Mouse (Mus musculus) megakaryocyte, embryonic 14.5 days (primary cell): ENCODE results near the gene Btbd3. TPM values are rescaled to one million over a fixed set of nuclear protein-coding genes. Genes with fewer than 3 reads are reported as not detected.

ENCODE experiments used
- H3K27me3 ChIP-seq: replicated peaks from 2 replicates; pipeline ENCODE3; 2012; ENCODE audit warnings: inconsistent platforms
- H3K36me3 ChIP-seq: replicated peaks from 2 replicates; pipeline ENCODE3; 2012; ENCODE audit warnings: low read length, inconsistent platforms, mixed read lengths
- H3K4me1 ChIP-seq: 2 replicates; pipeline ENCODE4 v1.6.1; 2012; ENCODE audit warnings: inconsistent platforms
- H3K4me3 ChIP-seq: replicated peaks from 2 replicates; pipeline ENCODE3; 2012; ENCODE audit warnings: moderate library complexity, mild to moderate bottlenecking, inconsistent platforms
- H3K9me3 ChIP-seq: 2 replicates; pipeline ENCODE4 v1.6.1; 2012; ENCODE audit warnings: inconsistent platforms
- FLI1 ChIP-seq: IDR thresholded peaks from 2 replicates; pipeline ENCODE4 v1.6.1; 2012; ENCODE audit warnings: low read length, inconsistent platforms, mixed read lengths
- GATA1 ChIP-seq: IDR thresholded peaks from 3 replicates; pipeline ENCODE4 v1.6.1; 2012; ENCODE audit warnings: mixed read lengths, low read length, inconsistent platforms, borderline replicate concordance
- polyA plus RNA-seq: library from polyadenylated mRNA; stranded (reverse); fragments of >175 nt; gene quantifications from 2 replicates; pipeline ENCODE4 v1.2.3, GENCODE M21; 2012; ENCODE audit warnings: low replicate concordance; ENCODE audit not compliant: insufficient read depth

The Btbd3 gene
- polyA plus RNA-seq, 1 experiment, result 0.10 TPM

DNA sequence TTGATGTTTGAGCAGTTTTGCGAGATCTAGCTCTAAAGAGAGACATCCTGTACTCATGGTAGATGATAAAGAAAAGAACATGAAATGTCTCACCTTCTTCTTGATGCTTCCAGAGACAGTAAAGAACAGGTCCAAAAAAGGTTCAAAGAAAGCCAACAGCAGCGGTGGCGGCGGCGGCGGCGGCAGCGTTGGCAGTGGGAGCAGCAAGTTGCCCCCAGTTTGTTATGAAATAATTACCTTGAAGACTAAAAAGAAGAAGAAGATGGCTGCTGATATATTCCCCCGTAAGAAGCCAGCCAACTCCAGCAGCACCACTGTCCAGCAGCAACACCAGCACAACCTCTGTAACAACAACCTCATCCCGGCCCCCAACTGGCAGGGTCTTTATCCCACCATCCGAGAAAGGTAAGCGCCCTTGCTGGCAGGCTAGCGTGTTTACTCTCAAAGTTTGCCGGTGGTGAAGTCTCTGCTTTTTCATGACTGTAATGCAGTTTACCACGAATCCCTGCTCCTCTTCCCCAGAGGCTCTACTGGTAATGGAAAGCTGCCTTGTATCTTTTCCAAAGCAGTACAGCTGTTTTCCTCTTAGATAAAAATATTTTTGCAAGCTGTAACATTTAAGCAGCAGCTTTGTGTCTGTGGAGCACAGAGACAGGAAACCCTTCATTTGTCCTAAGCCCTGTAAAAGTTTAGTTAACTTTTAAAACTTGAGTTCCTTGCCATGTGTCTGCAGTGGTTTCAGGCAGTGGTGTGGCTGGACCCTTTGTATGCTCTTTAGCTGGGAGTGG, 22.7 kb downstream of the Btbd3 start:
- Histone ChIP-seq H3K9me3 (peaks cover 4% of the 10 kb centered on the region; the same call in 1 of the 2 replicates), H3K36me3 (peaks cover 28% of the 10 kb centered on the region), H3K27me3 (no peaks in the 10 kb centered on the region), H3K4me1 (peaks cover 8% of the 10 kb centered on the region), H3K4me3 (no peak overlapping the region)
- no peak for TF ChIP-seq FLI1
- no peak for TF ChIP-seq GATA1

DNA sequence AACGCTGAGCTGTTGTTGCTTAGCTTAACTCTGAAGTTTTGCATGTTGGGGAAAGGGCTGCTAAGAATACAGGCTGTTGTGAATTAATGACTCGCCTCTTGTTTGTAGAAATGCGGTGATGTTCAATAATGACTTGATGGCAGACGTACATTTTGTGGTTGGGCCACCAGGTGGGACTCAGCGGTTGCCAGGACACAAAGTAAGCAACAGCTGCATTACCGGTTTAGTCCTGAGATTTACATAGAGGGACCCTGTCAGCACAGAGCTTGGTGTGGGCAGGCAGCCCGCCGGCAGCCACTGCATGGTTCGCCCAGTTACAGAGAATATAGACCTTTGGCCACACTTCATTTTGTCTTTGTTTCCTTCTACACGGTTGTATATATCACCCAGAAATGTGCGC, 23.3 kb downstream of the Btbd3 start:
- Histone ChIP-seq H3K27me3 (no peaks in the 10 kb centered on the region), H3K4me3 (no peak overlapping the region), H3K36me3 (peaks cover 30% of the 10 kb centered on the region), H3K9me3 (peaks cover 5% of the 10 kb centered on the region; the same call in 1 of the 2 replicates), H3K4me1 (peaks cover 8% of the 10 kb centered on the region)
- TF ChIP-seq GATA1, result no peak

GRCm38 (mm10) chr2:138280225-138280711, 23.9 kb downstream of the Btbd3 start:
- Histone ChIP-seq H3K9me3 (peaks cover 5% of the 10 kb centered on the region; the same call in 1 of the 2 replicates), H3K36me3 (peaks cover 30% of the 10 kb centered on the region), H3K4me3 (no peak overlapping the region), H3K4me1 (peaks cover 8% of the 10 kb centered on the region), H3K27me3 (no peaks in the 10 kb centered on the region)
- TF ChIP-seq FLI1 (no peak), GATA1 (no peak)

- Histone ChIP-seq H3K27me3 (no peaks in the 10 kb centered on the region), H3K36me3 (peaks cover 34% of the 10 kb centered on the region), H3K4me1 (peaks cover 8% of the 10 kb centered on the region), H3K4me3 (peak overlapping the region; percentile 35), H3K9me3 (peaks cover 5% of the 10 kb centered on the region; the same call in 1 of the 2 replicates)
- TF ChIP-seq GATA1 (no peak), FLI1 (no peak)
Observed at GRCm38 (mm10) chr2:138281550-138282201, 25.3 kb downstream of the Btbd3 start.

DNA sequence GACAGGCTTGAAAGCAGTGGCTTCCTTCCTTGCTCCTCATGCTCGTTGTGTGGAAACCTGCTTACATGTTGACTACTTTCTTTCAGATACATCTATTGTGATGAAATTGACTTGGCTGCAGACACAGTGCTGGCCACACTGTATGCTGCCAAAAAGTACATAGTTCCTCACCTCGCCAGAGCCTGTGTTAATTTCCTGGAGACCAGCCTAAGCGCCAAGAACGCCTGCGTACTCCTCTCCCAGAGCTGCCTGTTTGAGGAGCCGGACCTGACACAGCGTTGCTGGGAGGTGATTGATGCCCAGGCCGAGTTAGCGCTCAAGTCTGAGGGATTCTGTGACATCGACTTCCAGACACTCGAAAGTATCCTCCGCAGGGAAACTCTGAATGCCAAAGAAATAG, 27.0 kb downstream of the Btbd3 start:
- TF ChIP-seq GATA1 (no peak), FLI1 (no peak)

DNA sequence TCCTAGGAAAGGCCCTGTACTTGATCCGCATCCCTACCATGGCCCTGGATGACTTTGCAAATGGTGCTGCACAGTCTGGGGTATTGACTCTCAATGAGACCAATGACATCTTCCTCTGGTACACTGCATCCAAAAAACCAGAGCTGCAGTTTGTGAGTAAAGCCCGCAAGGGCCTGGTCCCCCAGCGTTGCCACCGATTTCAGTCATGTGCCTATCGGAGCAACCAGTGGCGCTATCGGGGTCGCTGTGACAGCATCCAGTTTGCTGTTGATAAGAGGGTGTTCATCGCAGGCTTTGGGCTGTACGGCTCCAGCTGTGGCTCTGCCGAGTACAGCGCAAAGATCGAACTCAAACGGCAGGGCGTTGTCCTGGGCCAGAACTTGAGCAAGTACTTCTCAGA, 27.5 kb downstream of the Btbd3 start:
- H3K9me3 ChIP-seq, result peaks cover 5% of the 10 kb centered on the region; the same call in 1 of the 2 replicates
- peaks cover 8% of the 10 kb centered on the region for H3K4me1 ChIP-seq
- TF ChIP-seq FLI1 (no peak), GATA1 (no peak)
- H3K36me3 ChIP-seq, result peaks cover 34% of the 10 kb centered on the region
- H3K4me3 ChIP-seq, result no peak overlapping the region
- H3K27me3 ChIP-seq, result no peaks in the 10 kb centered on the region

More for the DNA sequence above, 27.0 kb downstream of the Btbd3 start:
- H3K4me1 ChIP-seq, result peaks cover 8% of the 10 kb centered on the region
- H3K36me3 ChIP-seq, result peaks cover 34% of the 10 kb centered on the region
- peaks cover 5% of the 10 kb centered on the region; the same call in 1 of the 2 replicates for H3K9me3 ChIP-seq
- no peak overlapping the region for H3K4me3 ChIP-seq
- no peaks in the 10 kb centered on the region for H3K27me3 ChIP-seq

GRCm38 (mm10) chr2:138285811-138286210, 29.4 kb downstream of the Btbd3 start:
- peaks cover 23% of the 10 kb centered on the region for H3K36me3 ChIP-seq
- TF ChIP-seq FLI1, result no peak
- no peak for TF ChIP-seq GATA1
- H3K4me3 ChIP-seq, result no peak overlapping the region
- no peaks in the 10 kb centered on the region for H3K4me1 ChIP-seq
- no peaks in the 10 kb centered on the region for H3K27me3 ChIP-seq
- peaks cover 5% of the 10 kb centered on the region; the same call in 1 of the 2 replicates for H3K9me3 ChIP-seq

DNA sequence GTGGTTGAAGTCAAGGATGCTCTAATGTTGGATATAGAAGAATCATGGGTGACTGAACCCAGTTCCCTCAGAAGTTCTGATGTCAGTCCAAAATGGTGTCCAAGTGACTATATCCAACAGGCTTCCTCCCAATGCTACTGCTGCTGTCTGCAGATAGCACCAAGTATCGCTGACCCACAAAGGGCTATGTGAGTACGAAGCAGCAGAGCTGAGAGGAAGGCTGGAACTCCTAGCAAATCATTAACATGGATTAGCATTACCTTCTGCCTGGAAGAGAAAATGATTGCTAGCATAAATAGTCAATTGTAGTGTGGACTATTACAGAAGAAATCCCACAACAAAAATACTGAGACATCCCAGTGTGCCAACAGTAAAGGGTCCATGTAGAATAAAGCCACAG, 33.8 kb downstream of the Btbd3 start:
- Histone ChIP-seq H3K4me3 (no peak overlapping the region), H3K9me3 (peaks cover 4% of the 10 kb centered on the region; the same call in 1 of the 2 replicates), H3K27me3 (no peaks in the 10 kb centered on the region), H3K4me1 (no peaks in the 10 kb centered on the region), H3K36me3 (peaks cover 4% of the 10 kb centered on the region)
- TF ChIP-seq GATA1 (no peak), FLI1 (no peak)

DNA sequence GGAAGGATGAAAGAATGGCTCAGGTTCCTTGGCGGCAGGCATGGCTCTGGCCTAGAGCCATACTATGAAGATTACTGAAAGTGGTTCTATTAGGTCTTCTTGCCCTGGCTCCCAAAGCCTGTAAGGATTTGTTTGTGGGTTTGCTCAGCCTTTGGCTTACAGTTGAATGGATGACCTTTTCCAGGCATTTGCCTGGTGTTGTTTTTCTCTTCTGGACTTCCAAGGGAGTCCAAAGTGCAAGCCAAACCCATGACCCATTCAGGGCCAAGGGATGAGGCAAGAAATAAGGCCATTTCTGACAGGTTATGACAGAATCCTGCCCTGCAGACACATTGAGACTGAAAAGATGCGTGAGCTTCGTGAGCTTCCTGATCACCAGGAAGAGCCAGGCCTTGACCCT, 37.9 kb downstream of the Btbd3 start:
- no peaks in the 10 kb centered on the region for H3K4me1 ChIP-seq
- TF ChIP-seq FLI1 (no peak), GATA1 (no peak)

GRCm38 (mm10) chr2:138306236-138306635, 49.9 kb downstream of the Btbd3 start:
- no peaks in the 10 kb centered on the region for H3K9me3 ChIP-seq
- no peaks in the 10 kb centered on the region for H3K36me3 ChIP-seq
- H3K4me3 ChIP-seq, result no peak overlapping the region
- H3K4me1 ChIP-seq, result no peaks in the 10 kb centered on the region
- no peak for TF ChIP-seq GATA1
- no peak for TF ChIP-seq FLI1
- H3K27me3 ChIP-seq, result no peaks in the 10 kb centered on the region

More for the DNA sequence above, 37.9 kb downstream of the Btbd3 start:
- Histone ChIP-seq H3K36me3 (no peaks in the 10 kb centered on the region), H3K27me3 (no peaks in the 10 kb centered on the region), H3K4me3 (no peak overlapping the region), H3K9me3 (peaks cover 6% of the 10 kb centered on the region; the same call in 1 of the 2 replicates)
